Mouse (Mus musculus) splenic B cell, adult 2 months (primary cell): ENCODE measurements around the gene Creld2.

Experiments
- DNase-seq: peaks from one replicate; pipeline ENCODE4 v3.0.0-alpha.2; 2011; ENCODE audit warnings: low read depth, low spot score
- H3K27me3 ChIP-seq: 2 replicates; pipeline ENCODE4 v1.6.1; 2012; ENCODE audit warnings: mild to moderate bottlenecking, low read length, moderate library complexity, mixed read lengths; ENCODE audit not compliant: control insufficient read depth, poor library complexity, insufficient read depth, severe bottlenecking
- H3K36me3 ChIP-seq: 2 replicates; pipeline ENCODE4 v1.6.1; 2012; ENCODE audit warnings: mild to moderate bottlenecking, low read length, moderate library complexity, mixed read lengths; ENCODE audit not compliant: control insufficient read depth, poor library complexity, insufficient read depth, severe bottlenecking

Creld2 gene

DNA sequence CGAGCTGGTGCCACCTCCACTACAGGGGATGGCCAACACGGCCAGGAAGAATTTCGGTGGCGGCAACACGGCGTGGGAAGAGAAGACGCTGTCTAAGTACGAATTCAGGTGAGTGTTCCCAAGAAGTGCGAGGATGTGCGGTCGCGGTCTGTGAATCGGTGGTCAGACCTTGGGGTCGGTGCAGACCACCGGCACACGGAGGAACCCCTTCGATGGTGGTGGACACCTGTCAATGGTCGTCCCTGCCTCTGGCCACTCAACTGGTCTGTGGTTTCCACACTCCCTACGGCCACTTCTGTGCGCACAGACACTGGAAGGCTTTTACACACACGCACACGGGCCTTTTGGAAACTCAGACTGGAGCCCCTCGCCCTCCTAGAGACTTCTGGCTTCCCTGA lies 459 bp downstream of the Creld2 start:
- no peaks in the 10 kb centered on the region; the same call in 1 of the 2 replicates for H3K36me3 ChIP-seq
- no peak for DNase-seq

DNA sequence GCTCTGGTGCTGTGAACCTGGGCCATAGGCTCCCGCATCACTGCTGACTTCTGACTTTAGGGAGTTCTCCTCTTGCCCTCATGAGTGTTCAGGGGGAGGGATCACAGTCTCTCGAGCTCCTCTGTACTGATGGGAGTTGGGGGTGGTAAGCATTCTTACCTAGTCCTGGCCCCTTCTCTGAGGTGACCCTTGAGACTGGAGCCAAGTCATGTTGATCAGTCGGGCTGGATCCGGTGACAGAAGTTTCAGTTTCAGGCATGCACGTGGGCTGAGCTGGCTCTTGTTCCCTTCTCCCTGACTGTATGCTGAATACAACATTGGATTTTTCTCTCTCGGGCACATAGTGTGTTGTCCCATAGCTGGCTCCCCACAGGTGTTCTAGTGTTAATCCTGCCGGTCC lies 2.0 kb downstream of the Creld2 start:
- H3K27me3 ChIP-seq, result no peaks in the 10 kb centered on the region

More for the DNA sequence above, 459 bp downstream of the Creld2 start:
- no peaks in the 10 kb centered on the region for H3K27me3 ChIP-seq

DNA sequence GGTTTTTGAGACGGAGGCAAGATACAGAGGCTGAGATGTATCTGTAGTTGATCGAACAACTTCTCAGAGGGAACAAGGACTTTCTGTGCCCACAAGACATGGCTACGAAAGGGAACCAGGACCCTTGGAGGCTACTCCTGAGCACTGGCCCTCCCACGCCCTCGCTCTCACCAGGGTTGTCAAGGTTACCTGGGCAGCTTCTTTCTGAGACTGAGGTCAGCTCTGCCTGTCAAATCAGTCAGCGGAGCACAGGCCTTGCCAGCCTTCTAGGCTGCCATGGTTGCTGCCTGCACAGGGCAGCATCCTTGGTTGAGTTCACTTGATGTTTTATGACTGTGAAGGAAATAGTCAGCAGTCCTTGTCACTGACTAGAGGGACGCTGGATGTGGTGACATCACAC lies 3.1 kb downstream of the Creld2 start:
- Histone ChIP-seq H3K27me3 (no peaks in the 10 kb centered on the region), H3K36me3 (no peaks in the 10 kb centered on the region; the same call in 1 of the 2 replicates)
- DNase-seq, result no peak

More for the DNA sequence above, 2.0 kb downstream of the Creld2 start:
- no peak for DNase-seq
- no peaks in the 10 kb centered on the region; the same call in 1 of the 2 replicates for H3K36me3 ChIP-seq

DNA sequence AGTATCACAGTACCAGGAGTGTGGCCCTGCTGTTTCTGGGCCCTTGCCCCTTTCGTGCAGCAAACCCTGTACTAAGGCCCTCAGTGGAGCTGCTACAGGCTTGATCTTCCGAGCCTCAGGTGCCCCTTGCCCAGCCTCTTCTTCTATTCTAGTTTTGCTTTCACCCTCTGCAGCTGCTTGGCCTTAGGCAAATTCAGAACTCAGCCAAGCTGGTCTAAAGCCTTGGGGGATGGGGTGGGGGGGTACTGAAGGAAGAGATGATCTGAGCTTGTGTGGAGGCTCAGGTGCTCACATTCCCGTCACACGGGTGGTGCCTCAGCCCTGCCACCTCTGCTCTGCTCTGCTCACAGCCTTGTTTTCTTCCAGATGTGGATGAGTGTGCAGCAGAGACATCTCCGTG lies 3.9 kb downstream of the Creld2 start:
- DNase-seq, result no peak
- Histone ChIP-seq H3K27me3 (no peaks in the 10 kb centered on the region), H3K36me3 (no peaks in the 10 kb centered on the region; the same call in 1 of the 2 replicates)

DNA sequence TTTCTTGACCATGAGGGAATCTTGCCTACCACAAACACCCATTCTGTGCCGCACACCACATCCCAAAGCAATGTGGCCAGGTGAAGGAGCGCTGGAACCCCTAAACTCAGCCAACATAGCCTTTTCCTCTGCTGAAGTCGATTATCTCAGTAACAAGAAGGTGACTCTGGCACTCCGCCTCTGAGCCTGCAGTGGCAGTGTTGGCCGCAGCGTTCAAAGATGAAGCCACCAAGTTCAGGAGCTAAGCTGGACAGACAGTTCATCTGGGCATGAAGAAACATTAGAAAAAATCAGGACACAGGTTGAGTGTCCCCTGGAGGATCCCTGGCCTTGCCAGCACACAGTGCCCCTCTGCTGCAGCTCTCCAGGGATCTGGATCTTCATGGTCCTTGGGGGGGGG lies 8.0 kb downstream of the Creld2 start:
- Histone ChIP-seq H3K36me3 (no peaks in the 10 kb centered on the region; the same call in 1 of the 2 replicates), H3K27me3 (no peaks in the 10 kb centered on the region)
- no peak for DNase-seq

DNA sequence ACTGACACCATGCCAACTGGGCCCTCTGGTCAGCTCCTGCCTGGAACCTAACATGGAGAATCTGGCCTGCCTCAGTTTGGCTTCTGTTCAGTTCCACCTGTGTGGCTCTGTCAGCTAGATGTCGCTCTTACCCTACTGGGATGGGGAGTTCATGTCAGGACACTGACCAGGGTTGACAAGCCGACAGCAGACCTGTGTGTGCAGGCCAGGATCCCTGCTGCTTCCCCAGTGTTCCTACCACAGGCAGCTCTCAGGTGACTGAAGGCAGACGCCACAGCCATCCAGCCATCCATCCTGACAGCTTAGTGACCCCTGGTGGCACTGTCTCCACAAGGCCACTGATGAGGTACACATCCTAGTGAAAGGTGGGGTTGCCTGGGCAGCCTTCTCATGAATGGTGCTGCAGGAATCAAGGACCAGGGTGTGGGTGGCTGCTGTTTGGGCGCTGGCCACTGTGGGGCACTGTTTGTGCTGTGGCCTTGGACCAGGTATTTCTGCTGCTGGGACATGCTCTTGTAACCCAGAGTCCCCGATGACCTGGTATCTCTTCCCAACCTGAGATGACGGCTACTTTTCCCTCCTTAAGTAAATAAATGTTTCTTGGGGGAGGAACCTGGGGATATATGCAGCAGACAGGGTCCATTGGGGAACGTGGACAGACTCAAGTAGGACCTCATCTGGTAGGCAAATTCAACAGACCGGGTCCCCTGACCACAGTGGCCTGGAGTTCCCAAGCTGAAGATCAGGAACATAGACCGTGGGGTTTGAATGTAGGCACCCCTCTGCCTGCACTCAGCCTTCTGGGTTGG lies 8.7 kb downstream of the Creld2 start:
- no peaks in the 10 kb centered on the region; the same call in 1 of the 2 replicates for H3K36me3 ChIP-seq
- no peaks in the 10 kb centered on the region for H3K27me3 ChIP-seq
- DNase-seq, result peak; percentile 75

DNA sequence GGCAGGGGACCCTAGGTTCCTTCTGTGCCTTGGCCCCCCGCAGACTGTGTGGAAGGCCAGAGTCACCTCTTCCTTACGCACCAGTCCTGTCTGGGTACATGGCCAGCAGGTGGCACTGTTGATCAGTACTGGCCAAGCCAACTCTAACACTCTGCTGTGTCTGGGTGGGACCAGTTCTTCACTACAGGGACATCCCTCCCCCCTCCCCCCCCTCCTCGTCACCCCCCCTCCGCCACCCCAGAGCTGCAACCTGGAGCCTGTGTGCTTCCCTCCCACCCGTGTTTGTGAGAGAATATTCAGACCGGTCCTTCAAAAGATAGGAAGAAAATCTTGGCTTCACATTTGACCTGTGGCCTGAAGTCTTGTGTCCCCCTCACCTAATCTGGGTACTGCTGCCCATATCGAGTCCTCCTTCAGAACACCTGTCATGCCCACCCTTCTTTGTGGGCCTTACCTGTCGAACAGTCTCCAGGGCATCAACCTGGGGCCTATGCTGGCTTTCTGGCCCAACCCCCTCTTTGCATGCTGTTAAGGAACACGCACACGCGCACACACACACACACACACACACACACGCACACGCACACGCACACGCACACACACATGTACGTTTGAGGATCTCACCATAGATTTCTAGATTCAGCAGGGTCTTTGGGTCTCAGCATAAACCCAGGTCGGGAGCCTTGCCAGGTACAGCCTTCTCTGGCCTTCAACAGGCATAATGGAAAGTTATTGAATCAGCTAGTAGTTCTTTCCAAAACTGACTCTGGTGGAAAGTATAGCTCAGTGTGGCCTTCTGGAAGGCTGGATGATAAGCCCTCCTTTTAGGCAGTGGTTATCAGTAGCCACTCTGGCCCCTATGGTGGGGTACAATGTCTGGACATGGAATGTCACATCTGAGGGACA lies 9.6 kb downstream of the Creld2 start:
- Histone ChIP-seq H3K36me3 (no peaks in the 10 kb centered on the region; the same call in 1 of the 2 replicates), H3K27me3 (no peaks in the 10 kb centered on the region)
- DNase-seq, result peak; percentile 94

DNA sequence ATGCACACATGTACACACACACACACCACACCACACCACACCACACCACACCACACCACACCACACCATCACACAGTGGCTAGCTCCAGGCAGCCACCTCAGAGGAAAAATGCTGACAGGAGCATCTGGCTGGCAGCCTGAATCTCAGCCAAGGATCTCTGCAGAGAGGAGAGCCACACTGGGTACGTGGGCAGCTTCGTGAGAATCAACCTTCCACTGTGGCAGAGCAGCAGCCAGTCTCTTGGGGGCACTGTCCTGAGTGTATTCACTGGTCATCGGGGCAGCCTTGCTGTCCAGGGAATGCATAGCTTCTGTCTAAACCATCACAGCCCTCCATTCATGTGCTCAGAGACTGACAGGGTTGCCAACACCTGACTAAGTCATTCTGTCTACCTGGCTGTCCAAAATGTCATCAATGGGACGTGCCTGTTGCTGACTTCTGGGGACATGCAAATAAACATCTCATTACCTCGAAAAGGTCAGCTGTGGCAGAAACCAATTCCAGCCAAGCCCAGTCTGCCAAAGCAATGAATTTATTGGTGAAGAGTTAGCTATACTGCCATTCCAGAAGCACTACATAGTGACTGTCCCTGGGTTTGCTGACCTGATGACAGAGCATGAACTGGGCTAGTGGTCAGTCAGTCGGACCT lies 10.5 kb downstream of the Creld2 start:
- DNase-seq, result no peak
- Histone ChIP-seq H3K36me3 (no peaks in the 10 kb centered on the region), H3K27me3 (no peaks in the 10 kb centered on the region)

DNA sequence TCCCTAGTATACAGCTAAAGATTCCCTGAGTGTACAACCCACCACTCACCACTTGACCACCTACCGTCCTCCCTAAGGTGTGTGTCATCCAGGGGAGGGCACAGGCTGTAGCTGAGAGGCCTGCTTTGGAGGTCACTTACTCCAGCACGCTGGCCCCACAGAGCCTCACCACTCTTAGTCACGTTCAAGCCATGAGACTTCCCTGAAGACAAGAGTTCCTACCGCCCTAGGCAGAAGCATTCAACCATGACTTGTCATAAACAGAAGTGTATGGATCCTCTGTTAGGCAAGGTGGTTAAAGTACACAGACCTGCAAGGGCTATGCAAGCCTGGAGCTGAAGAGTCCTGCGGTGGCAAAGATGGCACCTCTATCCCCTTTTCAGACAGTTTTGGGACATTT lies 11.2 kb downstream of the Creld2 start:
- Histone ChIP-seq H3K27me3 (no peaks in the 10 kb centered on the region), H3K36me3 (no peaks in the 10 kb centered on the region)
- DNase-seq, result no peak

DNA sequence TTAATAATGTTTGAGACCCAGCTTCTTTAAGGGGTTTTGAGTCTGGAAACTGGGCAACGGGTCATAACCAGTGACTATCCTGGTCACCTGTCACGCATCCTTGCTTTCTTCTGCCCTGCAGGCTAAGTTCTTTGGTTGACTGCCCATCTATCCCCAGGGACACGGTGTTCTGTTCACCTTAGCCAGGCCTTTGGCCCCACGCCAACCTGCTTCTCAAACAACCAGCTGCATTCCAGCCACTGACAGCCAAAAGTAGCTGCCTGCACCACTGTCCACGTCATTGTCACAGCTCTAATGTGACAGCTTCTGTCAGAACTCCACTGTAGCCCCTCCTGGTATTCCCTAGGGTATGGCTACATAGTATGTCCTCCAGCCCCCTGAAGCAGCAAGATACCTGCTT lies 12.0 kb downstream of the Creld2 start:
- no peak for DNase-seq
- no peaks in the 10 kb centered on the region for H3K27me3 ChIP-seq
- no peaks in the 10 kb centered on the region for H3K36me3 ChIP-seq

DNA sequence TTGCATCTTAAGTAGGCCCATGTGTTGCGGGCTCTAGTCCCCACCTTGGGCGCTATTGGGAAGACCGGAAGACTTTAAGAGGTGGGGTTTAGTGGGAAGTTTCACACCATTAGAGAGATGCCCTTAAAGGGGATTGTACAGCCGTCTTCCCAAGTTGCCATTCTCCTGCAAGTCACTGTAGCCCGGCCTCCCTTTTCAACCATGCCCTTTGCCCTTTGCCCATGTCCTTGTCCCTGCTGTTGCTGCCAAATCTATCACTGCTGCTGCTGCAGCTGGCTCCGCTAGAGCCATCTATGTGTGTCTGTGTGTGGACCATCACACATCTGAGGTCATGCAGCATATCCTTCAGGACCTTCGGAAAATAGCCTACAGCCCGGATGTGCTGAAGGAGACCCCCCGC lies 13.1 kb downstream of the Creld2 start:
- H3K36me3 ChIP-seq, result no peaks in the 10 kb centered on the region
- DNase-seq, result no peak

DNA sequence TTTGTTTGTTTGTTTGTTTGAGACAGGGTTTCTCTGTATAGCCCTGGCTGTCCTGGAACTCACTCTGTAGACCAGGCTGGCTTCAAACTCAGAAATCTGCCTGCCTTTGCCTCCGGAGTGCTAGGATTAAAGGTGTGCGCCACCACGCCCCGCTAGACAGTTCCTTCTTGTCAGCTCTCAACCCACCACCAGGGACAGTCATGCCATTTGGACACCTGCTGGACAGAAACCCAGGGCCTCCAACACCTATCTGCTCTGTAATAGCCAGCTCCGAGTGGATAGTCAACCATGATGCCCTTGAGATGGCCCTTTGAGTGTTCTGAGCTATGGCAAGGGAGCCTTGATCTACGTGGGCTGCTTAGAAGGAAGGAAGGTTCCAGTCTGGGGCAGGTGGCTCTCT lies 16.6 kb downstream of the Creld2 start:
- peak; percentile 42 for DNase-seq
- Histone ChIP-seq H3K36me3 (no peaks in the 10 kb centered on the region), H3K27me3 (no peaks in the 10 kb centered on the region)

More for the DNA sequence above, 13.1 kb downstream of the Creld2 start:
- no peaks in the 10 kb centered on the region for H3K27me3 ChIP-seq

DNA sequence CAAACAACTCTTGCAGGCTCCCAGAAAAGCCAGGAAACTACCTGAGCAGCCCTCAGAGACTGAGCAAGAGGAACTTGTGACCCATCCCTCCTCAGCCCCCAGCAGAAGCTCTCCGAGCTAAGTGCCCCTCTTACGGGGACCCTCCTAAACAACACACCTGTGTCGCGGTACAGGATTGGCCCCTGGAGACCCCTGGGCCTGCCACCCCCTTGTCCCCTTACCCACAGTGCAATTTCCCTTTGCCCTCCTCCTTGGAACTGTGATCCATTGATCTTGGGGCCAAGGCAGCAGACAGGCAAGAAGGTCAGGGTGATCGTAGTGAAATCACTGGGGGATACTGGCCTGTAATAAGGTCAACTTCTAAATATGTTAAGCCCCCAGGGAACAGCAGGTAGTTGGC lies 17.1 kb downstream of the Creld2 start:
- H3K27me3 ChIP-seq, result no peaks in the 10 kb centered on the region
- H3K36me3 ChIP-seq, result no peaks in the 10 kb centered on the region
- no peak for DNase-seq

DNA sequence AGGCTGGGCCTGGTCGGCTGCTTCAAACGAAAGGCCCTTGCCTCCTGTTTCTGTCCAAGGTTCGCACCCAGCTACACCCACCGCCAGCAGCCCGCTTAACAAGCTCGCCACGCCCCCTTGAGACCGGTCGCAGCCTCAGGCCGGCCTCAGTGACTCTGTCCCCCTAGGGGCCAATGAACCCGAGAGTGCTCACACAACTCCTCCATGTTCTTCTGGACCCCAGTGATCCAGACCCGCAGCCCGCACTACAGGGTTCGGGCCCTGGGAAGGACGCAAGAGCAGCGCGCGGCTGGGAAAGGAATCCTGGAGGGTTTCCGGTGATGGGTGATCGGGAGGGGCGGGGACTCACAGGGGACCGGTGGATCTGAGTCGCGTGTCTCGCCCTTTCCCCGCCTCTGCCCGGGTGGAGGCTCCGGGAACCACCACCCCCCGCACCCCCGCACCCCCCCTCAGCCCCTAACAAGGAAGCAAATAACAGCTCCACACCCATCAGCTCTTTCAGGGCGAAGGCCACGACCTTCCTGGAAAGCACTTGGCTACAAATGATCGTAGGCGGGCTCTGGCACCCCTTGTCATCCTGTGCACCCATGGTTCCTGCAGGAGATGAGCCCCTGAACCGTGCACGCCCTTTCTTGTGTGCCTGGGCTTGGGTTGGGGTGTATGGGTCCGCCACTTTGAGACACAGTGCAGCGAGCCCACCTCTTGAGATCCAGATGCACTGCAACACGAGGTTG lies 17.9 kb downstream of the Creld2 start:
- peak; percentile 62 for DNase-seq
- H3K36me3 ChIP-seq, result no peaks in the 10 kb centered on the region
- no peaks in the 10 kb centered on the region for H3K27me3 ChIP-seq
